Mouse (Mus musculus) layer of hippocampus, adult 2 months (tissue): ENCODE data around the gene Prpf38b. TPM values are rescaled to one million over a fixed set of nuclear protein-coding genes. Genes with fewer than 3 reads are reported as not detected.
A peak's percentile ranks its signal among the peaks of the same experiment; 100 is the strongest.

Experiments
- DNase-seq, 2 experiments: peaks; one replicate each; pipeline ENCODE4 v3.0.0; 2022; ENCODE audit warnings: low spot score in 2 of 2
- H3K27ac ChIP-seq: fragments of 200-600 bp; 2 replicates; pipeline ENCODE4 v1.8.1; 2022
- H3K4me3 ChIP-seq: fragments of 200-600 bp; 2 replicates; pipeline ENCODE4 v1.8.1; 2022; ENCODE audit warnings: mild to moderate bottlenecking
- CTCF ChIP-seq: fragments of 200-600 bp; conservative IDR thresholded peaks from 2 replicates; pipeline ENCODE4 v1.8.1; 2022; ENCODE audit warnings: antibody characterized with exemption, mild to moderate bottlenecking, moderate library complexity
- long read RNA-seq, 2 experiments: library from polyadenylated mRNA; stranded (forward); transcript quantifications; one replicate each; pipeline ENCODE4 v2.0.0; 2021; ENCODE audit warnings: borderline mapping rate in 2 of 2
- total RNA-seq, 2 experiments: library from RNA; stranded (reverse); gene quantifications; 2 replicates each; pipeline ENCODE4 v1.2.3; 2021

Gene Prpf38b
- total RNA-seq: 10 to 100 TPM; 51.9 to 53.1 TPM
- long read RNA-seq, experiment 1, partial matches to known transcripts: 0 of 7 reads
- long read RNA-seq, experiment 1, other reads (novel, unspliced or antisense): 4 of 7 reads
- long read RNA-seq, experiment 2, partial matches to known transcripts: 0 of 11 reads
- long read RNA-seq, experiment 2, other reads (novel, unspliced or antisense): 8 of 11 reads

DNA sequence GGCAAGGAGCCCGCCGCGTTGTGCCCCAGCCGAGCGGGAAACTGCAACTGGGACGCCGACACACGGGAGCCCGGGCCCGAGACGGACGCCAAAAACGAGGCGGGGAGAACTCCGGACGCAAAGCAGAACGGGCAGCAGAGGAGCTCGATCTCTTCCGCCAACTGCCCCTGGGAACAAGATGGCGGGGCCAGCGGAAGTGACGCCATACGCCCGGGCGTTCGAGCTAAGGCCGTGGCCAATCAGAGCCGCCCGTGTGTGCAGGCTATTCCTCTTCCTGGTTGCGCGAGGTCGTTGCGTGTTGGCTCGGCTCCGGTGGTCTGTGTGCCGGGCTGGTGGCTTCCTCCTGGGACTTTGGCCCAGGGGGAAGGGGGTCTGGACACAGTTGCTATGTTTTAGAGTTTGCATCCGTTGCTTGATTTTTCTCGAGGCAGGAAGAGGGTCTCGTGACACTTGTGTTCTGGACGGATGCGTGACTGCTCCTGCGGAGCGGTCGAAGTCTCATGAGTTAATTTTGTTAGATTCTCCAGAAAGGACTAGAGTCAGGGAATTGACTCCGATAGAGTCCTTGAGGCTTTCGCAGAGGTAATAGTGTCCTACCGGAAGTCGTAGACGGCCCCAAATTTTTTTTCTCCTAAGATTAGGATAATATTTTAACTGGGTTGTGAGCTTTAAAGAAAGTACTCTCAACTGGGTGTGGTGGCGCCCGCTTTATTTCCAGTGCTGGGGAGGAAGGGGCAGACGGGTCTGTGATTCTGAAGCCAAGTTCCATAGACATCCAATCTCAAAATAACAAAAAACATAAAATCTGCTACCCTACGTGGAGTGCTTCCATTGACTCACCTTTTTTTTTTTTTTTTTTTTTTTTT, at the start of gene Prpf38b:
Prpf38b (minus strand) TSS at position 180 of the 866 bp plus-strand sequence.
- no peak for TF ChIP-seq CTCF
- DNase-seq: peak; percentile 94 to 96
- Histone ChIP-seq H3K4me3 (peak within 1 kb of the TSS; percentile 94), H3K27ac (peak within 1 kb of the TSS; percentile 90)

- peak overlapping the region; percentile 14; the same call in 1 of the 2 replicates for H3K27ac ChIP-seq
- no peak for TF ChIP-seq CTCF
- no peak for DNase-seq
- H3K4me3 ChIP-seq: no peak overlapping the region
Observed at GRCm38 (mm10) chr3:108961226-108961625, 49.7 kb upstream of the Prpf38b start.

DNA sequence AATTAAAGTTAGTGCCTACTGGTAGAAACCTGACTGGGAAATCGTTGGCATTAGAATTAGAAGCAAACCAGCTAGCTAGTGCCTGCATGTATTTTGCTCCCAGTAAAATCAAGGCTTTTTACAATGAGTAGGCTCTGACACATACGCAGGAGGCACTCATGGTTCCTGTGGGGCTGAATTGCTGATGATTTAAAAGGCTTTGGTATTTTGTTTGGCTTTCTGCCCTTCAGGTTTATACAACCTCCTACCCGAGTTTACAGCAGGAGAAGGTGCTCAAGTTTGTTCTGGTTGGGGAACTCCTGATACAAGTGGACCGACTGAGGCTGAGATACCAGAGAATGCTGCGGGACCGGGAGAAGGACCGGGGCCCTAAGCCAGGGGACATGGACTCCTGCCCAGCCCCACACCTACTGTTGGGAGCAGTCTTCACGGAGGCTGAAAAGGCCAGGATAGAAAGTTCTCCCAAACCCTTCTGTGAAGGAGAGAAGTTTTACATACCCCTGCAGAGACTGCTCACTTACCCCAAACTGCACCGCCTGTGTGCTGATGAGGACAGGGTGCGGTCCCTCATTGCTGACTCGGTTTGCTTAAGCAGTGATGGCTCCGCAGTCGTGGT, 48.3 kb upstream of the Prpf38b start:
- no peak for TF ChIP-seq CTCF
- H3K27ac ChIP-seq: no peak overlapping the region

GRCm38 (mm10) chr3:108957976-108958375, 46.4 kb upstream of the Prpf38b start:
- Histone ChIP-seq H3K27ac (no peak overlapping the region), H3K4me3 (no peak overlapping the region)
- TF ChIP-seq CTCF: no peak
- DNase-seq: no peak

More for the DNA sequence above, 48.3 kb upstream of the Prpf38b start:
- H3K4me3 ChIP-seq: no peak overlapping the region
- no peak for DNase-seq

- TF ChIP-seq CTCF: no peak
- no peak overlapping the region for H3K27ac ChIP-seq
- H3K4me3 ChIP-seq: no peak overlapping the region; the same call in 1 of the 2 replicates
- DNase-seq: no peak
Observed at GRCm38 (mm10) chr3:108940996-108941395, 29.5 kb upstream of the Prpf38b start.

GRCm38 (mm10) chr3:108940001-108940633, 28.6 kb upstream of the Prpf38b start, which contains the start of gene Gm9857:
Gm9857 (minus strand) TSS chr3:108940445.
- peak within 1 kb of the TSS; percentile 47 for H3K4me3 ChIP-seq

DNA sequence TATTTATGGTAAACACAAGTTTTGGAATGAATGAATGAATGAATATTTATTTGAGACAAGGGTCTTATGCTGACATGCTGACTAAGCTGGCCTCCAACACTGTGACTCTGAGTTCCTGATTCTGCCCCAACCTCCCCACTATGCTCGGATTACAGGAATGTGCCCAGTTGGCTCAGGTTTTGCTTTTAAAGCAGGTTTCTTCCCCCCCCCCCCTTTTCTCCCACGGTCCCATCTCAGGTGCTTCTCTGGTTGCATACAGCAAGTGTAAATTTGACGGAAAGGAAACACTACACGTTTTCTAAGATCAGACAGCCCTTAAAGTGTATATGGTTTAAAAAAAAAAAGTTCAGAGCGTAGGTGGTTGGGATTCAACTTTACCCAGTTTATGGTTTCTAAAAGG, 28.0 kb upstream of the Prpf38b start, which contains the start of gene Henmt1:
Henmt1 (plus strand) TSS at position 301 of the 400 bp plus-strand sequence.
- TF ChIP-seq CTCF: no peak
- DNase-seq: no peak
- H3K27ac ChIP-seq: peak within 1 kb of the TSS; percentile 39; the same call in 1 of the 2 replicates
- peak within 1 kb of the TSS; percentile 47 for H3K4me3 ChIP-seq

More at GRCm38 (mm10) chr3:108940001-108940633, 28.6 kb upstream of the Prpf38b start, which contains the start of gene Gm9857:
- no peak for DNase-seq
- peak within 1 kb of the TSS; percentile 39; the same call in 1 of the 2 replicates for H3K27ac ChIP-seq
- no peak for TF ChIP-seq CTCF

- no peak overlapping the region for H3K27ac ChIP-seq
Observed at GRCm38 (mm10) chr3:108938691-108939090, 27.2 kb upstream of the Prpf38b start.

DNA sequence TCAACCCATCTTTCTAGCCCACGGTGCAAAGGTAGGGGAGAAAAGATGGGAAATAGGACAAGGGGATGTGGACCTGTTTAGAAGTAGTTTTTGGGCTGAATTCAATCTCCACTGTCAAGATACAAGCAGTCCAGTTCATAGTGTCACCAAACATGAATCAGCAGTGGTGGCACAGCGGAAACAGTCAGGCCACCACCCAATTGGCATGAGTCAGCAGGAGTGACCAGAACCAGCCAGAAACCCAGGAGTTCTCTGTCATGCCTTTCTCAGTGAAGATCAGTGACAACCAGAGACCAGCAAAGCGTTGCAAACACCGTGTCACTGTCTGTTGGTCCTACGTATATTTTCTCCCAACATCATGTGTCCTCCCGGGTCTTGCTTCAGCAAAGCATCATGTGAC, 22.0 kb upstream of the Prpf38b start:
- Histone ChIP-seq H3K4me3 (no peak overlapping the region), H3K27ac (no peak overlapping the region)
- no peak for DNase-seq
- TF ChIP-seq CTCF: no peak

More at GRCm38 (mm10) chr3:108938691-108939090, 27.2 kb upstream of the Prpf38b start:
- no peak for TF ChIP-seq CTCF
- DNase-seq: no peak
- H3K4me3 ChIP-seq: no peak overlapping the region

GRCm38 (mm10) chr3:108926308-108926707, 14.8 kb upstream of the Prpf38b start:
- TF ChIP-seq CTCF: no peak
- Histone ChIP-seq H3K27ac (no peak overlapping the region), H3K4me3 (no peak overlapping the region)
- DNase-seq: no peak

- DNase-seq: no peak
- TF ChIP-seq CTCF: no peak
- no peak overlapping the region for H3K27ac ChIP-seq
- H3K4me3 ChIP-seq: no peak overlapping the region
Observed at GRCm38 (mm10) chr3:108925677-108926076, 14.2 kb upstream of the Prpf38b start.

DNA sequence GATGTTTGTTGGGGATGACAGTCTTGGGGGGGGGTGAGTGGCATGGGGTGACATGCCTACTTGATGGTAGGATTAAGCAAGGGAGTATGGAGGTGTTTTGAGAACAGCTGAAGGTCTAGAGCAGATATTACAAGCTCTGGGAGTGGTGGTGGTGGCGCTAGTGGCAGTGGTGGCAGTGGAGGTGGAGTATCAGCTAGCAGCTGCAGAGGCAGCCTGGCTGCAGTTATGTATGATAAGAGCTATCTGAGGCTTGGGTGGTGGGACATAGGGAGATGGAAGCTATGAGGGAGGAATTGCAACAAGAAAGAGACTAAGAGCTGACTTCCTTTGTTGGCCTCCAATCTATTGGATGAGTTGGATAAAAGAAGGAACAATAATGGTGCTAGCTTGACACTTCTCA, 10.3 kb upstream of the Prpf38b start:
- DNase-seq: no peak
- Histone ChIP-seq H3K27ac (no peak overlapping the region), H3K4me3 (no peak overlapping the region)
- no peak for TF ChIP-seq CTCF
